Mouse (Mus musculus) ovary, postnatal 14 days (tissue): ENCODE data around the gene Flt3l.
"Not testable (repeated sequence)": the region's sequence is repeated elsewhere in the genome, so short reads cannot be mapped to it uniquely, and the experiment has no call there.

Experiments used
- DNase-seq: peaks from one replicate; pipeline ENCODE4 v3.0.0; 2022; ENCODE audit warnings: low spot score

Gene Flt3l

GRCm38 (mm10) chr7:45162996-45163615 is 26.9 kb upstream of the Flt3l start:
- DNase-seq = no peak

- DNase-seq = no peak
Observed at GRCm38 (mm10) chr7:45162551-45162950, 26.3 kb upstream of the Flt3l start.

DNA sequence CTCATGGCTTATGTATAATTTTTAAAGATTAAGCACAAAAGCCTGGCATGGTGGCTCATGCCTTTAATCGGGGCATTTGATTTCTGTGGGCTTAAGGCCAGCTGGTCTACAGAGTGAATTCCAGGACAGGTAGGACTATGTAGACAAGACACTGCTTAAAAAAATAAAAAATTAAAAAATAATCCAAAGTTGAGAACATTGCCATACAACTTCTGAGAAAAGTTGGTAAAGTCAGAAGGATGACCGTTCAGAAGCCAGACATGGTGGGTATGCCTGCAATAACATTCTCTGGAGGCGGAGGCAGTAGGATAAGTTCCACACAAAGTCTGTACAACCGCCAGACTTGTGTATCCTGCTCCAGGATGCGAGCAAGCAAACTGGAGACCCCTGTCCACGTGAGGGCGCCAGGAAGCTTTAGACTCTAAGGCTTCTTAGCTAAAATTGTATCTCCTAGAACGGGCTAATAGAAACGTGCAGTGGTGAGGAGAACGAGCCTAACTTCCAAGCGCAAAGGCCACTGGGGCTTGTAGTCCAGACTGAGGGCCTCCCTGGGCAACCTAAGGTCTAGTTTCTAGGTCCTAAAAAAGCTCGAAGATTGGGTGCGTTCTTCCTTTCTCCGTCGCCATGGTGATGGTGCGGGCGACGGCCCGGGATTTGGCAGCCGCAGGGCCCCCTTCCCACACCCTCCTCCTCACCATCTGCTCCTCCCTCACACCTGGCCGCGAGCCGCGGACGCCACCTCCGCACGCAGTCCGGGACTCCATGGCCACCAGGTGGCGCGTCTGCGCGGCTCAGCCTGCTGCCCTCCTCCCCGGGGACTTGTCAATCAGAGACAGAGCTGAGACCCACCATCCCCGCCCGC is 25.6 kb upstream of the Flt3l start:
- peak; percentile 88 for DNase-seq

- DNase-seq = no peak
Observed at GRCm38 (mm10) chr7:45160866-45161265, 24.6 kb upstream of the Flt3l start.

GRCm38 (mm10) chr7:45160316-45160800 is 24.1 kb upstream of the Flt3l start:
- DNase-seq = no peak

DNA sequence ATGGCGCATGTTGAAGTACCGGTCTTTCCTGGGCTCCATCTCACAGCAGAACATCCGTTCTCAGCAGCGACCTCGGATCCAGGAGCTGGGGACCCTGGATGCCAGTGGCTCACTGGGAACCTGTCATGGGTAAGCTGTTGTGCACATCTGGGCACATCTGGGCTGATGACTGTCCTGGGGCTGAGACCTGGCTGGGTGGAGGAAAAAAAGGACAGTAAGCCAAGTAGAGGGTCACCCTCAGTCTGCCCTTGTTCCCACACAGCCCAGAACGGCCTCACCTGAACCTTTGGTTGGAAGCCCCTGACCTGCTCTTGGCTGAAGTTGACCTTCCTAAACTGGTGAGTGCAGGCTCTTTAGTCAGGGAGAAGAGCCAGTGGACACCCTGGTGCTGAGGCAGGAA is 22.8 kb upstream of the Flt3l start:
- no peak for DNase-seq

DNA sequence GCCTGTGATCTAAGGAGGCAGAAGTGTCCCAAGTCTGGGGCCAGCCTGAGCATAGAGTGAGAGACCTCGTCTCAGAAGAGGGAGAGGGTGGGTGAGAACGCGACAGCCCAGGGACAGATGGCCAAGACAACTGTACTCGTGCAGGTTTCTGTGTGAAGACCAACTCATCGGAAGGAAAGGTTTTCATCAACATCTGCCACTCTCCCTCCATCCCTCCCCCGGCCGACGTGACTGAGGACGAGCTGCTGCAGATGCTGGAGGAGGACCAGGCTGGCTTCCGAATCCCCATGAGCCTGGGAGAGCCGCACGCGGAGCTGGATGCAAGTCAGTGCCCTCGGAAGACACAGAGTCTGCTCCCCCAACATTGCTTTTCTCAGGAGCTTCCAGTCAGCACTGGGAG is 21.2 kb upstream of the Flt3l start:
- DNase-seq = no peak

DNA sequence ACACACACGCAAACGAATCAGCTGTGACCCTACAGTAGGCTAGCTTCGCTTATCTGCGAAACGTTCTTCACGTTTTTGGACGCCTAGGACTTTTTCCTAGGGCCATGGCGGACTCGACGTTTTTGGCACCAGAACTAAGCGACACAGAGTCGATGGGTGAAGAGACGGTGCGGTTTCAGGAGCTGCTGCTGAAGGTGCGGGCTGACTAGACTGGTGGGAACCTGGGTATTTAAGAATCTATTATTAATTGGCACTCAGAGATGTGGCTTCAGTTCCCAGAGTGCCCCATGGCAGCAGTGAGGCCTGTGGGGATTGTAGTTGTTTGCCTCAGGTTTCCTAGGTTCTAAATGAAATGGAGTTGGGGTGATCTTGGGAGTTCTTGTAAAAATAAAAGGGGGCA is 20.0 kb upstream of the Flt3l start:
- DNase-seq = no peak

DNA sequence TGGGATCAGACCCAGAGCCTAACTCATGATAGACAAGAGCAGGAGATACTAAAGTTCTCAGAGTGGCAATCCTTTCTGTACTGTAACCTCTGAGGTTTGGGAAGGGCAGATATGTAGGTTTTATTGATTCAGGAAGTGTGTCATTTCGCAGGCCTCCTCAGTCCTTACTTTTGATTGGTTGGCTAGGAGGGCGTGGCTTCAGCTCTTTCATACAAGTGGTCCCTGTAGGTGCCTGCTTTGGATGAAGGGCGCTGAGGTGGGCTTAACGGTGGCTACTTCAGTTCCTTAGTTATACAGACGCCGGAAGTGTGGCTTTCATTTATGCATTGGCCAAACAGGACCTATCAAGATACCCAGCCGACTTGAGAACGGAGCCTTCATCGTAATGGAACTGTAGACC is 19.4 kb upstream of the Flt3l start:
- no peak for DNase-seq

GRCm38 (mm10) chr7:45154993-45155514 is 18.8 kb upstream of the Flt3l start:
- DNase-seq = peak; percentile 52

- DNase-seq = peak; percentile 95
Observed at GRCm38 (mm10) chr7:45154096-45154992, 18.1 kb upstream of the Flt3l start, which contains the start of the genes Pih1d1 and Aldh16a1. Gene Pih1d1, plus strand, starts transcription at chr7:45154303. Gene Aldh16a1, minus strand, starts transcription at chr7:45154584.

DNA sequence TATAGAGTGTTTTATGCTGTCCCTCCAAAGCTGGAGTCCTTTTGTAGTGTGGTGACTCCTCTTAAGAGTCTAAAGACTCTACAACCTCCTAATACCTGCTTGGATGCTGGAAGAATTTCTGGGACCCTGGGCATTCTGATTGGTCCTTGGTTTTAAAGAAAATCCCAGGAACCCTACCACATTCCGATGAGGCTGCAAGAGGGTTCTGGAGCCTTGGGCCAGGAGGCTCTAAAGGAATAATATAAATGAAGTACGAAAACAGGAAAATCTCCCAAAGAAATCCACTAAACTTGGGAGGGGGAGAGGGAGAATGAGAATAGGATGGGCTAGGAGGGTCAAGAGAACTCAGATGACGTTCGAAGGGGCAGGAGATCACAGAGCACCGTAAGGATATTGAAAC is 17.4 kb upstream of the Flt3l start:
- no peak for DNase-seq

DNA sequence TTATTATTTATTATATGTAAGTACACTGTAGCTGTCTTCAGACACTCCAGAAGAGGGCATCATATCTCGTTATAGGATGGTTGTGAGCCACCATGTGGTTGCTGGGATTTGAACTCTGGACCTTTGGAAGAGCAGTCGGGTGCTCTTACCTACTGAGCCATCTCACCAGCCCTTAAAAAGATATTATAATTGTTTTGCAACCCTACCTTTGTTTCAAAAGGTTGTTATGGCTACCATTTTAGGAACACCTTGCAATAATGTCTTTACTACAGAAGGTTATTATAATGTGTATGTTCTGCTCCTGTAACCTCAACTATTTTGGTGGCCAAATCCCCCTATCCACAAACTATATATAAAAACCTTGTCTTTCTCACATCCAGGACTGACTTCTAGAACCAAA is 16.8 kb upstream of the Flt3l start:
- DNase-seq = not testable (repeated sequence)

- DNase-seq = peak; percentile 56
Observed at GRCm38 (mm10) chr7:45151303-45151702, 15.1 kb upstream of the Flt3l start.

DNA sequence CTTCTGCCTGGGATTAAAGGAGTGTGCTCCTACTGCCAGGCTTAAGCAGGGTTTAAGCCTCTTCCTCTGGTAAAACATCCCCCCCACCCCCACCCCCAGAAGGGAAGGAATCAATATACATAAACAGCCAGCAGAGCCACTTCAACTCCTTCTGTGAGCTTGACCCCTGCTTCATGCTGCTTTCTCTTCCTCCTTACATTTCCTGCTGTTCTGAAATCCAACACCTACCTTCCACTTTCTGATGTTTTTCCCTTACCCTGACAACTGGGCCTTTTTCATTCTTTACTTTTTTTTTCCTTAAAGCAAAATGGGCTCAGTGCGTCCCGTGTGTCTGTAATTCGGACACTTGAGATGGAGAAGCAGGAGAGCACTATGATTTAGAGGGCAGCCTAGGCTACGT is 14.1 kb upstream of the Flt3l start:
- DNase-seq = no peak

- DNase-seq = no peak
Observed at GRCm38 (mm10) chr7:45149545-45149944, 13.3 kb upstream of the Flt3l start.

DNA sequence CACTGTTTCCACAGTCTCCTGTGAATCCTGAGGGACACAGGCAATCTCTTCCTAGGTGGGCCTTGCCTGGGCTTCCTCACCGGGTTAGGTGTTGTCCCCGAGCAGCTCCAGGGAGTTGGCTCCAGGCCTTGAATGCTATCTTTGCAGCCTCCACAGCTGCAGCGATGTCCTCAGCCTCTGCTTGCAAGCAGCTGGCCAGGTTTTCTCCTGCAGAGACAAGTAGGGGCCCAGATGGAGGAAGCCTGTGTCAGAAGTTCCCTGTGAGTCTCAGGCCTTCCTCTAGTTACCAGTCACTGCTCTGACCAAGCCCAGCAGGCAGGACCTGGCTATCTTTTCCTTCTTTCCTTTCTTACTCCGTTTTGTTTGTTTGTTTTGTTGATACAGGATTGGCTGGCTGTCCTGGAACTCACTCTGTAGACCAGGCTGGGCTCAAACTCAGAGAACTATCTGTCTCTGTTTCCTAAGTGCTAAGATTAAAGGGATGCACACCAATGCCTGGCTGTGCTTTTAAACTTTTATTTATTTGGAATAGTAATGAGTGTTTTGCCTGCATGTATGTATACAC is 12.4 kb upstream of the Flt3l start:
- DNase-seq = no peak

GRCm38 (mm10) chr7:45147899-45148298 is 11.7 kb upstream of the Flt3l start:
- no peak for DNase-seq

DNA sequence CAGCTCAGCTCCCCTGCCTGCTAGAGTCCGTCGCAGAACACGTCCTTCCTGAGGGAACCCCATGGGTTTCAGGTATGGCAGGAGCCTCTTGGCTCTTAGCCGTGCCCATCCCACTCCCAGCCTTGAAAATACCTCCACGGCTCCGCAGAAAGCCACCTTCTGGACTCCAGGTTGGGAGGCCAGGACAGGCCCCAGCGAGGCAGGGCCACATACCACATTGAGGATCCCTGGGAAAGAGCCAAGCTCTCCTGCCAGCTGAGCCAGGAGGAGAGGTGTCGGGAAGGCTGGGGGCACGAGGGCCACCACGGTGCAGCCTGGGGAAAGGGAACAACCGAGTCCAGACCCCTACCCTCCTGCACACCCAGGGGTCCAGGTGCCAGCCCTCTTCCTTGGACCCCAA is 11.0 kb upstream of the Flt3l start:
- no peak for DNase-seq

DNA sequence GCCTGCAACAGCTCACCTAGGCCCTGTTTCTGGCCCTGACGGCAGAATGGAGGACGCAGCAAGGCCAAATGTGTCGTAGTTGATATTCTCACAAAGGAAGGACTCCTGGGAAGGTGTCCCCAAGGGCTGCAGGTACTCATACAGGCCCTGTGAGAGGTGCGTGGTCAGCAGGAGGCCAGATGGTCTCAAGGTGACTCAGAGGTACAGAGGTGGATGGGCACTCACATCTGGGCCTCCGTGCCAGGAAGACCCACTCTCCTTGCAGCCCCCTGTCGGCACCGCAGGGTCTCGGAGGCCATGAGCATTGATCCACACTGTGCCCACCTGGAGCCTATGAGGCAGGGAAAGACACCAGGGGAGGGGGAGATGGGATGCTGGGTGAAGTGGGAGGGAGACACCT is 9.2 kb upstream of the Flt3l start:
- DNase-seq = no peak

DNA sequence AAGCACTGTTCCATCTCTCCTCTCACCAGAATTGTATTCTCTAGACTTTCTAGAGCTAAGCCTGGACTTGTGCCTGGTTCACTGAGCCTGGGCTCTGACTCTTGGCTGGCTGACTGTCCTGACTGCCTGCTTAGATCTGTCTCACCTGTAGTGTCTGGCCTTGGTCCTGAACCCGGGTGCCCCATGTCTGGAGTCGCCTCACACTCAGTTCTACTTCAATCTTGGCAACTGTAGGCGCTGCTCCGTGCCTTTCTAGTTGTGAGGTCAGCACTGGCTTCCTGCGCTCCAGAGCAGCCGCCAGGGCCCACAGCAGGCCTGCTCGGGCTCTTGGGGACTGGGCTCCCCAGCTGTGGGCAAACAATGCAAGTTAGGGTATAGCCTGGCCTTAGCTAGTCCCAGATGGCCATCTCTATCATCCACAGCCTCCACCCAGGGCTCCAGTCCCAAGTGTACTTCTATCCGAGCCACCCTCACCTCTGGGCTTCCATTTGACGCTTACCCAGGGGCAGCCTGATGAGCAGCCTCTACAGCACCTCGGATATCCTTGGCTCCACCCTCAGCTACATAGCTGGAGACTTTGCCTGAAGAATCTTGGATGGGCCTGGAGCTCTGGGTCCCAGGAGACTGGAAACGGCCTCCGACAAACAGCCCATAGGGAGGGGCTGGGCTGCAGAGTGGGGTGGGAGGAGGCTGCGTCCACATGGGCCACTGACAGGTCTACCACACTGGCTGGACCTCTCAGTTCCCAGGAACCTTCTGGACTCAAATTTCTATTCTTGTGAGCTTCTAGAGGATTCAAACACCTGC is 8.3 kb upstream of the Flt3l start:
- no peak for DNase-seq
